Mouse (Mus musculus): ENCODE data around the gene Bcl11a. TPM values are rescaled to one million over a fixed set of nuclear protein-coding genes. Genes with fewer than 3 reads are reported as not detected.

Gene Bcl11a
- 100 to 1,000 TPM; 209 to 220 TPM for total RNA-seq (2021)

DNA sequence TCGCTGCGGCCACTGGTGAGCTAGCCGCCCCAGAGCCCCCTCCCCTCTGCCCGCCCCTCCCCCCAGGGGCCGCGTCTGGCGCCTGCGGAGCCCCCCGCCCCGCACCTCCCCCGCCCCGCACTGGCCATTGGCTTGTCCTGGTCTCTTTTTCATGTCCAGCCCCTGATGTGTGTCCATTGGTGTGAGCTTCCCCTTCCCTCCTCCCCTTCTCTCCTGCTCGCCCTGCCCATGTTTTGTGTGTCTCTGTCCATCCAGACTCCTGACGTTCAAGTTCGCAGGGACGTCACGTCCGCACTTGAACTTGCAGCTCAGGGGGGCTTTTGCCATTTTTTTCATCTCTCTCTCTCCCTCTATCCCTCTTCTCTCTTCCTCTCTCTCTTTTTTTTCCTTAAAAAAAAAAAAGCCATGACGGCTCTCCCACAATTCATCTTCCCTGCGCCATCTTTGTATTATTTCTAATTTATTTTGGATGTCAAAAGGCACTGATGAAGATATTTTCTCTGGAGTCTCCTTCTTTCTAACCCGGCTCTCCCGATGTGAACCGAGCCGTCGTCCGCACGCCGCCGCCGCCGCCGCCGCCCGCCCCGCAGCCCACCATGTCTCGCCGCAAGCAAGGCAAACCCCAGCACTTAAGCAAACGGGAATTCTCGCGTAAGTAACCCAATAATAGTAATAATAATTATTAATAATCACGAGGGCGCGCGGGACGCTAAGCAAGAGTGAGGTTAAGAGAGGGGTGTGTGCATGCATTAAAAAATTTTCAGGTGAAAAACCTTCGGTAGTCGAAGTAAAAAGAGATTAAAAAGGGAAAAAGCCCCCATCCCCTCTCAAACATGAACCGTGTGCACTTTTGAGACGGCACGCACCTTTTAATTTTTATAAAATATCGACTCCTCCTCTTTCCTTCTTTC is at the start of gene Bcl11a:
TSS of gene Bcl11a (plus strand) at position 262 of the 911 bp plus-strand sequence.
- intact Hi-C loops (cut with DNase I): loop anchor here (5.0 to 10.0 kb wide), 3 partner anchors 1227 to 1779 kb away; no protein-coding TSS in a partner anchor
- DNase-seq: peak; percentile 77

GRCm38 (mm10) chr11:24044025-24044424 is 33.8 kb upstream of the Bcl11a start:
- no peak for DNase-seq
- intact Hi-C loops (cut with DNase I): no loop called here

GRCm38 (mm10) chr11:24049226-24050031 is 28.4 kb upstream of the Bcl11a start:
- intact Hi-C loops (cut with DNase I): no loop called here
- DNase-seq: peak; percentile 86

DNA sequence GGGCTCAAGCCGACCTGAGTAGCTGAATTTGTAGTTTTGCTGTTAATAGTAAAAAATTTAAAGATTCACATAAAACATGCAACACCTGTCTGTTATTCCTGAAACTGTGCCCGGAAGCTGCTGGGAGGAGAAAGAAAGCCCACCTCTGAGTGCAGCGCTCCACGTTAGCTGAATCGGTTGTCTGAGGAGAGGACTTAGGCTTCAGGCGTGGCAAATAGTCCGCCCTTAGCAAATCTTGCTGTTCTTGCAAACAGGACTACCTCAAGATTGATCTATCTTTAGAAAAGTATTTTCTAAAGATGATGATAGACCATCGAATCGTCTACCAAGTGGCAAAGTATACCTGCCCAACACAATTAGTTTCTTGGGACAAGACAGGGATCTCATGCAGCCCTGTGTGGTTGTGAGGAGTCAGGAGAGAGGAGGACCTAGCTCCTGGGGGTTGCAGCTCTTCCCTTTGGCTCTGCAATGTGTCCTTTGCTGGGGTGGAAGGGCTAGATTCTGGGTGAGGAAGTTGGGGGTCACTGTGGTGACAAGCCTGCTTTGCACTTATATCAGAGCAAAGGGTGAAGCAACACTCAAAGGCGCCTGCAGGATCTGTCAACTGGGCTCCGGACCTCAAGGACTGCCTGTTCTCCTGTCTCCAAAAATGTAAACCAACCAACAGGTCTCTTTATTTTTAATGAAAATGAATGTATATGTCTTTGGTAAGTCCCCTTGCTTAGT is 27.7 kb upstream of the Bcl11a start:
- intact Hi-C loops (cut with DNase I): no loop called here

DNA sequence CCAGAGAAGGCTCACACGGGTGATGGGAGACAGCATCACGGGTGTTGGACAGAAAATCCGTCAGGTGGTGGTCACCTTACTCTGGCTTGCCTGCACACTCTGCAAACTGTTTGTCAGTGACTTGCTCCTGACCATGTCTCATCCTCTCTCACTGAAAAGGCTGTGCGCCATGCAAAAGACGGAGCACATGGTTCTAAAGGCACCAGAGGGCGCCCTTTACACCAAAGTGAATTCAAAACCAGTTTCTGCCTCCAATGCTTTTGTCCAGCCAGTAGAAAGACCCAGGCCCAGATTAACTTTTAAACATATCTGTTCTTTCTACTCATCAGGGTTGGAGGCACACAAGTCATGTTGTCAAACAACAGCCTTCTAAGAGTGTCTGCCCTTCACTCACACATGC is 25.0 kb upstream of the Bcl11a start:
- DNase-seq: no peak
- intact Hi-C loops (cut with DNase I): no loop called here

More for the DNA sequence above, 27.7 kb upstream of the Bcl11a start:
- no peak for DNase-seq

DNA sequence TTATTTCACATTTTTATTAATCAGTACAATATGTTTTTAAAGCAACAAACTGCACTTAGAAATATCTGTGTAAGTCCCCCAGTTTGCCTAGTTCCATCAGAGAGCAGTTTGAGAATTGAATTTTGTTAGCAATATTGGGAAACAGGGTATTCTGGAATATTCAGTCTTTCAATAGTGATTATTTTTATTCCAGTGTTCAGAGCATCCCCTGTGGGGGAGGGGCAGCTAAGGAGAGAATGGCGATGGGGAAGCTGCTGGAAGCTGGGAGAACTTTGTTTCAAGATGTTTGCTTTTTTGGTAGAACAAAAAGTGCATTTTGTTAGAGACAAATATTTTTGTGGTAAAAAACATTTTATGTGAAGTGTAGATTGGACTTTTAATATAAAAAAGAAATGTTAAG is 18.7 kb upstream of the Bcl11a start:
- intact Hi-C loops (cut with DNase I): no loop called here
- DNase-seq: no peak

- intact Hi-C loops (cut with DNase I): no loop called here
- no peak for DNase-seq
Observed at GRCm38 (mm10) chr11:24060428-24060827, 17.4 kb upstream of the Bcl11a start.

- intact Hi-C loops (cut with DNase I): no loop called here
- peak; percentile 34 for DNase-seq
Observed at GRCm38 (mm10) chr11:24061819-24062218, 16.0 kb upstream of the Bcl11a start.

DNA sequence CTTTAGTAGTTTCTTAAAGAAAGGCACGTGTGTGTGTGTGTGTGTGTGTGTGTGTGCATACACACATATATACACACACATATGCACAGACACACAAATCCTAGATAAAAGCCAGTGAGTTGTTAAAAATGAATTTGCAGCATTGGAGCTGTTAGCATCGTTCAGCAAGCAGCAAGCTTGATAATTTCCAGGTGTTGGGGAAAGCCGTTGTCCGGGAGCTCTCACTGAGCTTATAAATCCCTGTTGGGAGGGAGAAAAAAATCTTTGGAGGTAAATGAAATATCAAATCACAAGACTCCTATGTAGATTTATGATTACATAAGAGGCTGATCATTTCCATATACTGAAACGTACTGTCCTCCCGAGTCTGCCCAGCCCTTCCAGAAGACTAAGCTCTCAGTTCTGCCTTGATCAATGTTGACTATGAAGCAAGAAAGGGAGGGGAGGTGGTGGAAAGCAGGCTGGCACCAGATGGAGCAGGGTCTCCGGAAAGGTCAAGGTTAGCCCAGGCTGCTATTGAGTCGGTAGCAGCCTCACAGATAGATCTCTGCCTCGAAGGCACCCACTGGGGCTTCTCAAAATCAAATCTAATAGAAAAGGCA is 15.3 kb upstream of the Bcl11a start:
- no peak for DNase-seq
- intact Hi-C loops (cut with DNase I): no loop called here

GRCm38 (mm10) chr11:24064221-24064620 is 13.6 kb upstream of the Bcl11a start:
- intact Hi-C loops (cut with DNase I): no loop called here

GRCm38 (mm10) chr11:24065313-24065712 is 12.5 kb upstream of the Bcl11a start:
- DNase-seq: no peak
- intact Hi-C loops (cut with DNase I): no loop called here

More at GRCm38 (mm10) chr11:24064221-24064620, 13.6 kb upstream of the Bcl11a start:
- DNase-seq: no peak

GRCm38 (mm10) chr11:24074021-24074591 is 3.8 kb upstream of the Bcl11a start:
- intact Hi-C loops (cut with DNase I): loop anchor here (10.0 kb wide), 2 partner anchors 1231 to 1621 kb away; no protein-coding TSS in a partner anchor
- DNase-seq: no peak

DNA sequence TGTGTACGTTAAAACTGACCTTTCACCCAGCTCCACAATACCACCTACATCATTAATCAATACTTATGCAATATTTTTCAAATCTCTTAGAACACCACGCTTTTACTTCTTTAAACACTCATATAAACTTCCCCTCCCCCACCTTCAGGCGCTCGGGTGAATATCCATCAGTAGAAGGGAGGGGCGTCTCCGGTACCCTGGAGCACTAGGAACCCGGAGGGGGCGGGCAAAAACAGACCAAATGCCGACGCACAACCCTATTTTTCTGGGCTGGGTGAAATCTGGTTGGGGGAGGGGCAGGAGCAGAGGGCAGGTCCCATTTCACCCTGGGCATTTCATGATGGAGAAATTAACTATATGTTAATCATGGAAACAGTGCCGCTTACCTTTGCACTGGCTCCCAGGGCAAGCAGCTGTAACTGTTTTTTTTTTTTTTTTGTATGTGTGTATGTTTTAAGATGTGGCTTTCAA is 3.2 kb upstream of the Bcl11a start, which contains the start of gene A830031A19Rik:
TSS of gene A830031A19Rik (minus strand) at position 421 of the 471 bp plus-strand sequence.
- intact Hi-C loops (cut with DNase I): loop anchor here (5.0 to 10.0 kb wide), 3 partner anchors 1230 to 1783 kb away; no protein-coding TSS in a partner anchor
- no peak for DNase-seq

DNA sequence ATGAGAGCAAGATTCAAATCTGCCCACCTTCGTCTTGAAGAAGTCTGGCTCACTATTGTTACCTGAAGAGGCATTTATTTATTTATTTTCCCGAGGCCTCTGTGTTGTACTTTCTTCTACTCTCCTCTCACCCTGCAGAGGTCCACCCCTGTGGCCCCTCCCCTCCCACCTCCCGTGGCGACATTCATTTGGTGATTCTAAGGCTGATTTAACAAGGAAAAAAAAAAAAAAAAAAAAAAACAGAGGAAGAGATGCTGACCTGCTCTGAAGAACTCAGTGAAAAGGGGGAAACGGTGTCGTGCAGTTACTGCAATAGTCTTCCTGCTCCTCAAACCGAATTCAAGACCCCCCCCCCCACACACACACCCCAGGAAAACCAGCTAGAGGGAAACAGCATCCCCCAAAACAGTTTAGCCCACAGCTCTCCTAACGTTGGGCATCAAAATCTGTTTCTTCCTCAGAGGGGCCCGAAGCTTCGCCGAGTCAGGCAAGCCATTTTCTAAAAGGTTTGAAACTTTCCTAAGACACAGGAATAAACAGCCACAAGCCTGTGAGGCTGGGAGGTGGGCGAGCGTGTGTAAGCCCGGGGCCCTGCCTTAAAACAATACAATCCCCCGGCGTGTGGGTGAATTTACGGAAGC is 2.2 kb upstream of the Bcl11a start:
- intact Hi-C loops (cut with DNase I): loop anchor here (5.0 to 10.0 kb wide), 3 partner anchors 1229 to 1782 kb away; no protein-coding TSS in a partner anchor
- DNase-seq: peak; percentile 18

GRCm38 (mm10) chr11:24076127-24076650 is 1.7 kb upstream of the Bcl11a start:
- intact Hi-C loops (cut with DNase I): loop anchor here (5.0 to 10.0 kb wide), 3 partner anchors 1229 to 1781 kb away; no protein-coding TSS in a partner anchor
- DNase-seq: peak; percentile 74

DNA sequence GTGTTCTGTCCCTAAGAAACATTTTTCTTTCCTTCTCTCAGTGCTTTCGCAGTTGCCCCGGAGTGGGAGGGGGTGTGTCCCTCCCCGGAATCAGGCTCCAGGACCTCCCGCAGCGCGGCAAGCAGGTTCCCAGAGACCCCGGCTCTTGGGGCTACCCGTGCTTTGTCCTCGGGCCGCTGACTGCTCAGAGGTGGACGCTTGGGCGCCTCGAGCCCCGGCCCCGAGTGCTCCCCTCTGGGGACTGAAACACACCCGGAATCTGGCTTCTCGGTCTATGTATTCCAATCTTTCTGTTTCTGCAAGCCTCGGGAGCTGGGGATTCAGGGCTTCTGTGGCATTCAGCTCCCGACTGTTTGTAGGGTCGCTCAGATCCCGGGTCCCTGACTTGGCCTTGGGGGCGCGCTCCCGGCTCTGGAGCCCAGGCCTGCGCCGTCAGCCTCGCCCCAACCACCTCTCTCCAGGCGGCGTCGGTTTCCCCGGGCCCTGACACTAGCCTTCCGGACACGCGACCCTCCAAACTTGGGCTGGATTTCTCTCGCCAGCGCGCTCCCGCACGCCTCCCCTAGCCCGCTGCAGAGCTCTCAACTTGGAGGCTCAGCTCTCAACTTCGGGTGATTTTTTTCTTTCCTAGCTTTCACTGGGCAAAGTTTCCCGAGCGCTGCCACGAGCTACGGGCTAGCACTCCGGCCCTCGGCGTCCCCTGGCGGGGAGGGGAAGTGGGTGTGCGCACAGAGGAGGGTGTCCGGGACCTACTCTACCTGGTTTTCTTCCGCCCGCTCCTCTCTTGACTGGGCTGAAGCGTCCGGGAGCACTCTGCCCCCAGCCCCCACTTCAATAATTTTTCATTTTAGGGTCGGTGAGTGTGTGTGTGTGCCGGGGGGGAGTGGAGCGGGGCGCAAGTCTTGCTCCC is 780 bp upstream of the Bcl11a start:
- intact Hi-C loops (cut with DNase I): loop anchor here (5.0 to 10.0 kb wide), 3 partner anchors 1228 to 1780 kb away; no protein-coding TSS in a partner anchor
- peak; percentile 58 for DNase-seq

DNA sequence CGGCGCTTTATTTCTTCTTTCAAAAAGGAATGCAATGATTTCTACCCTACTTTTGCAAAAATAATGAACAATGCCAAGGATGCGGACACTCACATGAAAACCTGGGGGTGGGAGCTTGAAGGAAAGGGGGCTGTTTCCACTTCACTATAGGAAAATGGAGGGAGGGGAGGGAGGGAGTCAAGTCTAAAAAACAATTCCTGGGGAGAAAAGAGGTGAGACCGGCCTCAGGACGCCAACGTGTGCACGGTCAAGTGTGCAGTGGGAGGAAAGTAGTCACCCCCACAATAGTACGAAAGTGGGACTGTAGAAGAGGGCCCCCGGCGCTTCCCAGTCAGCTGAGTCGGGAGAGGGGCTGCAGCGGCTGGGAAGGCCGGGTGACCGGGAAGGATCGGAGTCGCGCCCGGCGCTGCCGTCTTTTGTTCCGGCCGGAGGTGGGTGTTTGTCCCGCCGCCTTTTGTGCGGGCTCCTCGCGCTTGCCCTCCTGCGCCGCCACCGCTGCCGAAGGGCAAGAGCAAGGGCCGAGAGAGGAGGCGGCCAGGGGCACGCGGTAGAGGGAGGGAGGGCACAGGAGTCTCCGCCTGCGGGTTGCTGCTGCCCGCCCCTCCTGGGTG is 955 bp downstream of the Bcl11a start:
- intact Hi-C loops (cut with DNase I): loop anchor here (5.0 to 10.0 kb wide), 3 partner anchors 1226 to 1778 kb away; no protein-coding TSS in a partner anchor
- peak; percentile 48 for DNase-seq
